Mouse (Mus musculus) lung, postnatal 0 days (tissue): ENCODE results near the gene Omt2b. TPM values are rescaled to one million over a fixed set of nuclear protein-coding genes. Genes with fewer than 3 reads are reported as not detected.
"Not testable (repeated sequence)": the region's sequence is repeated elsewhere in the genome, so short reads cannot be mapped to it uniquely, and the experiment has no call there.

Experiments
- ATAC-seq: fragments of 200-750 bp; cut with Nextera tagmentation; 2 replicates; pipeline ENCODE4 v1.8.0; 2017; ENCODE audit warnings: moderate library complexity
- DNase-seq: peaks from one replicate; pipeline ENCODE4 v3.0.0-alpha.2; 2016; ENCODE audit warnings: low spot score
- H3K27ac ChIP-seq: fragments of 300-500 bp; sonication (generic); 2 replicates; pipeline ENCODE4 v1.5.1; 2014; ENCODE audit warnings: antibody characterized with exemption, mild to moderate bottlenecking, low read length, mixed read lengths
- H3K27me3 ChIP-seq: fragments of 300-500 bp; sonication (generic); replicated peaks from 2 replicates; pipeline ENCODE4 v1.6.1; 2014; ENCODE audit warnings: low read length, mixed read lengths; ENCODE audit not compliant: insufficient read depth
- H3K36me3 ChIP-seq: fragments of 300-500 bp; sonication (generic); 2 replicates; pipeline ENCODE4 v1.6.1; 2014; ENCODE audit warnings: low read length, mixed read lengths; ENCODE audit not compliant: insufficient read depth
- H3K4me1 ChIP-seq: fragments of 300-500 bp; sonication (generic); 2 replicates; pipeline ENCODE4 v1.6.1; 2014; ENCODE audit warnings: antibody characterized with exemption, low read depth, low read length, mixed read lengths; ENCODE audit not compliant: insufficient read depth
- H3K4me2 ChIP-seq: fragments of 300-500 bp; sonication (generic); replicated peaks from 2 replicates; pipeline ENCODE4 v1.6.1; 2014; ENCODE audit warnings: low read depth, mild to moderate bottlenecking, low read length, moderate library complexity, mixed read lengths
- H3K4me3 ChIP-seq: fragments of 300-500 bp; sonication (generic); 2 replicates; pipeline ENCODE4 v1.5.1; 2014; ENCODE audit warnings: low read depth, low read length
- H3K9ac ChIP-seq: fragments of 300-500 bp; sonication (generic); replicated peaks from 2 replicates; pipeline ENCODE4 v1.6.1; 2014; ENCODE audit warnings: low read depth, mild to moderate bottlenecking
- H3K9me3 ChIP-seq: fragments of 300-500 bp; sonication (generic); 2 replicates; pipeline ENCODE4 v1.6.1; 2016; ENCODE audit warnings: low read length, mixed read lengths
- CTCF ChIP-seq: IDR thresholded peaks from 2 replicates; pipeline ENCODE4 v1.5.1; 2016; ENCODE audit warnings: antibody characterized with exemption, mild to moderate bottlenecking
- EP300 ChIP-seq: IDR thresholded peaks from 2 replicates; pipeline ENCODE4 v1.6.1; 2016; ENCODE audit warnings: antibody characterized with exemption, mild to moderate bottlenecking, control low read depth
- WGBS: fragments of 180-500 bp; shearing (Covaris S2); extraction: QIAGEN DNeasy Blood & Tissue Kit; methylation state at CpG from one replicate; pipeline ENCODE4 v1.1.7; 2014; 5-methylcytosine and 5-hydroxymethylcytosine counted together
- polyA plus RNA-seq: library from polyadenylated mRNA; unstranded; fragments of >200 nt; fragmentation: Nextera tagmentation; extraction: Ambion mirVana; gene quantifications from 2 replicates; pipeline ENCODE4 v1.2.1, GENCODE M21; 2015

The Omt2b gene
- polyA plus RNA-seq, 1 experiment from 2014 or later: not detected

DNA sequence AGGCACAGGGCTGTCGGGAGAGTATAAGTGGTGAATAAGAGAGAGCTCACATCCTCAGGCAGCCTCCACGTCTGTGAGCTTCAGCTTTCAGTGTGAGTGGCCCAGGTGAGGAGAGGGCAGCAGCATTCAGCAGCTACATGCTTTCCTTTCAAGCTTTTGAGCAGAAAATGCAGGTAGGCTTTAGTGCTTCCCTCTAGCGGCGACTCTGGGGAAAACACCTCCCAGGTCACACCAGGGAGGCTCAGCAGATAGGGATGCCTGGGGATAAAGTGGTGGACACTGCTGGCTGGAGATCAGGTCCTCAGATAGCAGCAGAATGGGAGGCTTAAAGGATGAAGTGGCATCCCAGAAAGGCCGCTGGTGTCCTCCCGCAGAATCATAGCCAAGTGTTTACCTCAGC lies 31.3 kb upstream of the Omt2b start:
- not testable (repeated sequence) for H3K4me1 ChIP-seq, H3K36me3 ChIP-seq, H3K4me2 ChIP-seq, H3K4me3 ChIP-seq, H3K9me3 ChIP-seq, H3K27me3 ChIP-seq, H3K27ac ChIP-seq, H3K9ac ChIP-seq
- peak; percentile 74 for TF ChIP-seq CTCF
- ATAC-seq (0 out of 2 replicates have a peak, but pooled peaks have one; percentile 9), DNase-seq (peak; percentile 48)
- WGBS: 8% methylated on average over 6 of the region's 6 CpGs

DNA sequence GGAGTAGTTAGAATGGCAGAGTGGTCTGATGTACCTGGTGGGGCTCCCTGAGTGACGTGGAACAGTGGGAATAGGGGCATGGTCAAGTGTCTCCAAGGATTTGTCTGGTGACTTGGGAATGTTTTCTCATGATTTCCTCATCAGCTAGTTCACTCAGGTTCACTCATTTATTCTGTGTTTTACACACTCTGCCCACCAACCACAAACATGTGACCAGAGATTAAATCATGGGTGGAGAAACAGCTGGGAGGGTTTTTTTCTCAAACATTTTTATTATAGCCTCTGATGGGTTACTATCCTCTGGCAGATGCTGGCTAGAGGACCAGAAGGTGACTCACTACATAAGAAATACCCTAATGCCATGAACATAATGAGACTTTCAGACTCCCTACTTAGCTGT lies 29.2 kb upstream of the Omt2b start:
- DNase-seq (no peak), ATAC-seq (no peak)
- Histone ChIP-seq H3K4me3 (no peak overlapping the region), H3K9me3 (no peaks in the 10 kb centered on the region), H3K27ac (no peak overlapping the region), H3K36me3 (no peaks in the 10 kb centered on the region), H3K4me2 (no peak overlapping the region), H3K4me1 (no peaks in the 10 kb centered on the region), H3K27me3 (no peaks in the 10 kb centered on the region), H3K9ac (no peak overlapping the region)
- TF ChIP-seq EP300: no peak
- no peak for TF ChIP-seq CTCF
- 62% methylated on average over 1 of the region's 1 CpGs for WGBS

DNA sequence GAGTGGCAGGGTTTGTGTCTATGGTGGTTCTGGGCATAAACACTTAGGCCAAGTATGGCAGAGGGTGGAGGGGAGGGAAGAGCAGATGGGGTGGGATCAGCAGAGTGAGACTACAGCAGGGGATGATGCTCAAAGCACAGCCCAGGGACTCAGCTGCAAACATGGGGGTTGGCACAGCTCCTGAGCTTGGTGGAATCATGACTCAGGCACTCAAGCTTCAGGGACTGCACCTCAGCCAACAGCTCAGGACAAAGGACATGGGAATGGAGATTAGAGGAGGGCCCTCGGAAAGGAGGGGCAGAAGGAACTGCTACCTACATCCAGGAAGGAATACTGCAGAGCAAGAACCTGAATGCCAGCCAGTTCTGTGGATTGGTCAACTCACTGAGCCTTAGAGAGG lies 28.2 kb upstream of the Omt2b start:
- not testable (repeated sequence) for H3K9ac ChIP-seq
- ATAC-seq: peak; percentile 59

DNA sequence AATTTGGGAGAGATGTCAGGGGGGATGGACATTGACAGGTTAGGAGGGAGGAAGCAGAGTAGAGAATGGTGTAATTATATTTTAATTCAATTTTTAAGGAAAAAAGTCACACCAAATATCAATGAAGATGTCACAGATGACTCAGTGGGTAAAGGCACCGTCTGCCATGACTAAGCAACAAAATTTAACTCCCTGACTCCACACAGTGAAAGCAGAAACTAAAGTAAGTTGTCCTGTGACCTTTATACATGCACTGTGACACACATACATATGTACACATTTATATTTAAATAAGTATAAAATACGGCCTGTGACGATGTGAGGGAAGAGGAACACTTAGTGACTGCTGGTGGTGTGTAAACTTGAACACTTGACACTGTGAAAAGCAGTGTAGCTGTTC lies 19.3 kb upstream of the Omt2b start:
- not testable (repeated sequence) for H3K27ac ChIP-seq, H3K4me1 ChIP-seq, H3K4me3 ChIP-seq, H3K27me3 ChIP-seq, H3K36me3 ChIP-seq, DNase-seq, H3K9me3 ChIP-seq, H3K9ac ChIP-seq, H3K4me2 ChIP-seq, ATAC-seq
- 73% methylated on average over 3 of the region's 3 CpGs for WGBS

More for the DNA sequence above, 28.2 kb upstream of the Omt2b start:
- H3K4me2 ChIP-seq, H3K4me3 ChIP-seq, H3K27ac ChIP-seq, H3K9me3 ChIP-seq, H3K4me1 ChIP-seq, H3K27me3 ChIP-seq, H3K36me3 ChIP-seq: not testable (repeated sequence)
- DNase-seq: peak; percentile 36
- WGBS: 64% methylated on average over 1 of the region's 1 CpGs

DNA sequence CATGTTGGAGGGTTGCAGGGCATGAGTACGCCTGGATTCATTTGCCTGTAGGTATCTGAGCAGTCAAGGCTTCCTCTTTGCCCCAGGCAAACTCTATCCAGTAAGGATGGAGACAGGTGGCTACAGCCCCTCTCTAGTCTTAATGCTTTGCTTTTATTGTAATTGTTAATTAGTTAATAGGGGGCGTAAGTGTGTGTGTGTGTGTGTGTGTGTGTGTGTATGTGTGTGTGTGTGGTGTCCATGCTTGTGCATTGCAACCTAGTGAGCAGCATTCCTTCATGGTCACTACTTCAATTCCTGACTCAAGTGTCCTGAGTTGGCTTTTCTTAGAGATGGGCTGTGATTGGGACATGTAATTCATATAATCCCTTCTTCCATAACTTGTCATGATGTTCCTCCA lies 12.7 kb upstream of the Omt2b start, which contains the start of gene Omt2a:
Gene Omt2a (minus strand): TSS at position 101 of the 400 bp plus-strand sequence.
- 69% methylated on average over 2 of the region's 2 CpGs for WGBS

DNA sequence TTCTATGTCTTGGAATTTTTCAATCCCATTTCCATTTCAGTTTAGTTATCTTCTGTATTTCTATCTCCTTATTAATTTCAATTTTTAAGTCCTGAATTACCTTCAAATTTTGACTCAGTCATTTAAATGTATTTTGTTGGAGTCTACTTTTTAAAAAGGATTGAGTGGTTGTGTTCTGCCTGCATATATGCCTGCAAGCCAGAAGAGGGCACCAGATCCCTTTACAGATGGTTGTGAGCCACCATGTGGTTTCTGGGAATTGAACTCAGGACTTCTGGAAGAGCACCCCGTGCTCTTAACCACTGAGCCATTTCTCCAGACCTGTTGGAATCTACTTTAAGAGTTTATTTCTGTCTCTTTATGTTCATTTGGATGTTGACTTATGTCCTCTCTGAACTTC lies 7.9 kb upstream of the Omt2b start:
- WGBS: 23% methylated on average over 1 of the region's 1 CpGs
- no peaks in the 10 kb centered on the region for H3K4me1 ChIP-seq
- no peaks in the 10 kb centered on the region for H3K36me3 ChIP-seq
- TF ChIP-seq EP300 (no peak), CTCF (peak; percentile 65)
- H3K27ac ChIP-seq: no peak overlapping the region
- no peak overlapping the region for H3K9ac ChIP-seq
- DNase-seq (peak; percentile 24), ATAC-seq (no peak)
- no peak overlapping the region for H3K4me2 ChIP-seq
- no peaks in the 10 kb centered on the region for H3K9me3 ChIP-seq
- H3K27me3 ChIP-seq: no peaks in the 10 kb centered on the region
- no peak overlapping the region for H3K4me3 ChIP-seq

More for the DNA sequence above, 12.7 kb upstream of the Omt2b start, which contains the start of gene Omt2a:
- no peak within 1 kb of the TSS for H3K4me3 ChIP-seq
- no peak for ATAC-seq
- H3K9ac ChIP-seq: no peak within 1 kb of the TSS
- no peaks in the 10 kb centered on the region for H3K4me1 ChIP-seq
- H3K27ac ChIP-seq: no peak within 1 kb of the TSS
- DNase-seq: no peak
- TF ChIP-seq CTCF: no peak
- no peak for TF ChIP-seq EP300
- no peaks in the 10 kb centered on the region for H3K9me3 ChIP-seq
- no peaks in the 10 kb centered on the region for H3K27me3 ChIP-seq
- H3K36me3 ChIP-seq: no peaks in the 10 kb centered on the region
- no peak within 1 kb of the TSS for H3K4me2 ChIP-seq

DNA sequence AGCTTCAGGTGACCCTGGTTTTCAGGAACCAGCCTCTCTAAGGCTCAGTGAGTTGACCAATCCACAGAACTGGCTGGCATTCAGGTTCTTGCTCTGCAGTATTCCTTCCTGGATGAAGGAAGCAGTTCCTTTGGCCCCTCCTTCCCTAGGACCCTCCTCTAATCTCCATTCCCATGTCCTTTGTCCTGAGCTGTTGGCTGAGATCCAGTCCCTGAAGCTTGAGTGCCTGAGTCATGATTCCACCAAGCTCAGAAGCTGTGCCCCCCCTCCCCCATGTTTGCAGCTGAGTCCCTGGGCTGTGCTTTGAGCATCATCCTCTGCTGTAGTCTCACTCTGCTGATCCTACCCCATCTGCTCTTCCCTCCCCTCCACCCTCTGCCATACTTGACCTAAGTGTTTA lies 9.7 kb downstream of the Omt2b start:
- H3K9me3 ChIP-seq, H3K4me3 ChIP-seq, H3K9ac ChIP-seq, H3K4me2 ChIP-seq, H3K27ac ChIP-seq, H3K36me3 ChIP-seq, H3K4me1 ChIP-seq, H3K27me3 ChIP-seq: not testable (repeated sequence)
- ATAC-seq: peak; percentile 73
- peak; percentile 76 for DNase-seq
